Mouse (Mus musculus) forebrain, embryonic 13.5 days (tissue): Measurements from ENCODE around the gene Snrpa. TPM values are rescaled to one million over a fixed set of nuclear protein-coding genes. Genes with fewer than 3 reads are reported as not detected.

Experiments used
- microRNA counts: library from miRNA; unstranded; fragments of <30 nt; microRNA quantifications from one replicate; lab custom pipeline; 2016
- microRNA-seq: library from miRNA; unstranded; fragments of <30 nt; microRNA quantifications from one replicate; pipeline ENCODE4, GENCODE M21; 2016
- polyA plus RNA-seq: library from polyadenylated mRNA; unstranded; fragments of >200 nt; fragmentation: Nextera tagmentation; extraction: Ambion mirVana; gene quantifications from 2 replicates; pipeline ENCODE4 v1.2.1, GENCODE M21; 2015

The Snrpa gene
- polyA plus RNA-seq, 1 experiment from 2014 or later, result 269 TPM

MicroRNAs within 50 kb of the gene (microRNA counts, 519-probe panel; counts per million panel counts)
- 177 counts per million, percentile 53 among the panel's probes with 10 or more counts for microRNA mmu-miR-1191 (lab: Ali Mortazavi, UCI)

Small RNA genes lying within 50 kb of the gene (microRNA-seq; reads per million reads assigned to microRNA genes)
- gene Mir1191 (4.8 reads per million, percentile 14 among the genes with 10 or more reads in this experiment), gene Mir3101 (not detected)

Other genes starting within 250 kb of the Snrpa start
- not detected in 2 replicates for gene Cyp2a12, start 167.2 kb downstream of the Snrpa start, polyA plus RNA-seq
- not detected in 2 replicates for gene Cyp2f2, start 76.4 kb downstream of the Snrpa start, polyA plus RNA-seq
- gene Cyp2t4, start 42.6 kb downstream of the Snrpa start, polyA plus RNA-seq, result 0.17 TPM in 1 of 2 replicates, not detected in the other
- gene Egln2, start 29.5 kb downstream of the Snrpa start, polyA plus RNA-seq, result 86.9 and 87.3 TPM in 2 replicates
- gene Rab4b, start 17.4 kb downstream of the Snrpa start, polyA plus RNA-seq, result 77.4 and 80.0 TPM in 2 replicates
- gene Gm21983, start 15.2 kb downstream of the Snrpa start, polyA plus RNA-seq, result not detected in 2 replicates
- 4.3 and 6.2 TPM in 2 replicates for gene Mia, start 15.1 kb downstream of the Snrpa start, polyA plus RNA-seq
- gene BC024978, start 490 bp downstream of the Snrpa start, polyA plus RNA-seq, result 4.2 and 4.4 TPM in 2 replicates
- gene Itpkc, start 32.4 kb upstream of the Snrpa start, polyA plus RNA-seq, result 4.6 and 5.4 TPM in 2 replicates
- 22.3 and 25.5 TPM in 2 replicates for gene Coq8b, start 36.8 kb upstream of the Snrpa start, polyA plus RNA-seq
- 31.1 and 32.3 TPM in 2 replicates for gene Numbl, start 62.2 kb upstream of the Snrpa start, polyA plus RNA-seq
- 10.5 and 13.4 TPM in 2 replicates for gene Ltbp4, start 141.4 kb upstream of the Snrpa start, polyA plus RNA-seq
- 85.4 and 89.3 TPM in 2 replicates for gene Shkbp1, start 159.7 kb upstream of the Snrpa start, polyA plus RNA-seq
- 0.62 TPM in 1 of 2 replicates, not detected in the other for gene Gm20479, start 161.1 kb upstream of the Snrpa start, polyA plus RNA-seq